Mouse (Mus musculus) urinary bladder, adult 18-20 months (tissue): ENCODE measurements around the gene Spns2.
"Not testable (repeated sequence)": the region's sequence is repeated elsewhere in the genome, so short reads cannot be mapped to it uniquely, and the experiment has no call there.

Experiments used
- DNase-seq, 2 experiments: peaks; one replicate each; pipeline ENCODE4 v3.0.0; 2022; ENCODE audit warnings: low spot score in 2 of 2, mixed read lengths in 2 of 2

Spns2 gene

DNA sequence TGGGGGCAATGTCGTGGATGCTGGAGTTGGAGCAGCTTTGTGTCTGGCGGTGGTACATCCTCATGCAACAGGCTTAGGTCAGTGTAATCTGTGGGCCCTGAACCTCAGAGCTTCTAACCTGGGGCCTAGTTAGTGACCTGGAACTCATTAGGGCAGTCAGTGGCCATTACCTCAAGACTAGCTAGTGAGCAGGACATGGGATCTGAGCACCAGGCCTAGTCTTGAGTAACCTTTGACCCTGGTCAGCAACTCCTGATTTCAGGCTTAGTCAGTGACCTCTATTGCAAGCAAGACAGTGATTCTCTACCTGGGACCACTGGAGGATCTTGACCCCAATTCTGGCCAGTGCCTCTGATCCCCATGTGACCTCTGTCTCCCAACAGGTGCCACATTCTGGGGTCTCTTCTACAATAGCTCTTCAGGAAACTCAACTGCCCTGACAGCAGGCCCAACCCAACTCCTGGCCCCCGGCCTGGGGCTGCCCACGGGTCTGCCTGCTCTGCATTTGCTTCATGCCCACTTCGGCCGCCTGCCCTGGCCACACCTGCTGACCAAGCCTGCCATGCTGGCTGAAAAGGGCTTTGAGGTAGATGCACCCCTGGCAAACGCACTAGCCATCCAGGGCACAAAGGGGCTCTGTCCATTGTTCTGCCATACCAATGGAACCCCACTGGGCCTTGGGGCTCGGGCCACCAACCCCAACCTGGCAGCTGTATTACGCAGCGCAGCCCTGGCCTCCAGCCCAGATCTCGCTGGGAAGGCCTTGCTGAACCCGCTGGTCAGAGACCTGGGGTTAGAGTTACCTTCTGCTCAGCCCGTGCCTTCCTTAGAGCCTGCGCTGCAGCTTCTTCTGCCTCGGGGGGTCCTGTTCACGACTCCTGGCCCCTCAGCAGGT lies 52.7 kb downstream of the Spns2 start:
- no peak for DNase-seq

DNA sequence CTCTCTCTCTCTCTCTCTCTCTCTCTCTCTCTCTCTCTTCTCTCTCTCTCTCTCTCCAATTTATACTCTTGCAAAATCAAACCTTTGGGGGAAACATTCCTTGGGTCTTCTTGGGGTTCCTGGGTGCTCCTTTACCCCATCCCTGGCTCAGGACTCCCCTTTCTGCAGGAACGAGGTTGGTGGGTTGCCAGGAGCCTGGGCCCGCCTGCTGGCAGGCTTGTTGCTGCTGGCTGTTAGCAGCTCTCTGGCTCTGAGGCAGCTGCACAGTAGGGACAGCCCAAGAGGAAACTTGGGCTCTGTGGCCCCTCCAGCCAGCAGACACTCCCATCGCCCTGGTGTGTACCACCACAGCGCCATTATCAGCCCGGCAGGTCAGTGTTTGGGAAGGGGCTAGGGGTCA lies 53.4 kb downstream of the Spns2 start:
- DNase-seq, result no peak

DNA sequence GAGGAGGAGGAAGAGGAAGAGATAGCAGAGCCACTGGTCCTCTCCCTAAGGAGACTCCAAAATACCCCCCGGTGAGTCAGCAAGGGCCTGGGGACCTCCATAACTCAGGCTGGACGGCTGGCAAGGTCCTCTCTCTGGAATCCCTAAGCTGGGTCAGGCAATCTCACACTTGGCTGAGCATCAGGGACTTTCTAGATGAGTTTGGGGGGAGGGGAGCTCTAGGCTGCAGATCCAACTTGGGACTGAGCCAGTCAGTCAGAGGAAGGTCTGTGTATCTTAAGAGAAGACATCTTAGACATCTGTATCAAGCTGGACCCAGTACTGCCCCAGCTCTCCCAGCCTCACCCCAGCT lies 54.0 kb downstream of the Spns2 start:
- DNase-seq, result no peak

- DNase-seq, result no peak
These were observed 54.6 kb downstream of the Spns2 start, which contains the start of gene Ggt6 for GRCm38 (mm10) chr11:72434963-72435693. Gene Ggt6, plus strand, starts transcription at chr11:72435526.

DNA sequence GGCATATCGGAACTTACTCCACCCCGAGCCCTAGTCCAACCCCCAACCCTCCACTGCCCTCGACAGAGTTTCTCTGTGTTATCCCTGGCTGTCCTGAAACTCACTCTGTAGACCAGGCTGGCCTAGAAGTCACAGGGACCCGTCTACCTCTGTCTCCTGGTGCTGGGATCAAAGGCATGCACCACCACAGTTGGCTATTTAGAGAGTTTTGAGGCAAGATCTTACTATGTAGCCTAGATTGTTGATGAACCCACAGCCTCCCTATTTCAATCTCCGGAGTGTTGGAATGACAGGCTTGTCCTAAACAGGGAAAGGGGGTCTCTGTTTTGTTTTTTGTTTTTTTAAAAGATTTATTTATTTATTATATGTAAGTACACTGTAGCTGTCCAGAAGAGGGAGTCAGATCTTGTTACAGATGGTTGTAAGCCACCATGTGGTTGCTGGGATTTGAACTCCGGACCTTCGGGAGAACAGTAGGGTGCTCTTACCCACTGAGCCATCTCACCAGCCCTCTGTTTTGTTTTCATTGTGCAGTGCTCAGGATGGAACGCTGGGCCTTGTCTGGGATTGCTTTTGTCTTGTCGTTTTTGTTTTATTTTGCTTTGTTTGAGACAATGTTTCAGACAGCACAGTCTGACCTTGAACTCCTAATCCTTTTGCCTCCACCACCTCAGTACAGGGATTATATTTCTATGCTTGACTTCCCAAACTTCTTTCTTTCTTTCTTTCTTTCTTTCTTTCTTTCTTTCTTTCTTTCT lies 59.2 kb downstream of the Spns2 start:
- DNase-seq, result not testable (repeated sequence)

GRCm38 (mm10) chr11:72429288-72429690 lies 60.4 kb downstream of the Spns2 start:
- DNase-seq, result peak in 1 of 2 experiments; percentile 70

GRCm38 (mm10) chr11:72428694-72429093 lies 61.0 kb downstream of the Spns2 start:
- DNase-seq, result peak; percentile 67 to 72

DNA sequence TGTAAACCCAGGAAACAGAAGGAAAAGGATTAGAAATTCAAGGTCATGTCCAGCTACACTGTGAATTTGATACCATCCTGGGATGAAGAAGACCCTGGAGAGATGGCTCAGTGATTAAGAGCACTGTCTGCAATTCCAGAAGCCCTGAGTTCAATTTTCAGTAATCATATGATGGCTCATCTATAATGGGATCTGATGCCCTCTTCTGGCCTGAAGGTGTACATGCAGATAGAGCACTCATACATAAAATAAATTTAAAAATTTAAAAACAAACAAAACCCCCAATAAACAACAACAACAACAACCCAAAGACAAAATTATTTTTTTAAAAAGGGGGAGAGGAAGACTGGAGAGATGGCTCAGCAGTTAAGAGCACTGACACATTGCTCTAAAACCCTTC lies 62.8 kb downstream of the Spns2 start:
- DNase-seq, result no peak

DNA sequence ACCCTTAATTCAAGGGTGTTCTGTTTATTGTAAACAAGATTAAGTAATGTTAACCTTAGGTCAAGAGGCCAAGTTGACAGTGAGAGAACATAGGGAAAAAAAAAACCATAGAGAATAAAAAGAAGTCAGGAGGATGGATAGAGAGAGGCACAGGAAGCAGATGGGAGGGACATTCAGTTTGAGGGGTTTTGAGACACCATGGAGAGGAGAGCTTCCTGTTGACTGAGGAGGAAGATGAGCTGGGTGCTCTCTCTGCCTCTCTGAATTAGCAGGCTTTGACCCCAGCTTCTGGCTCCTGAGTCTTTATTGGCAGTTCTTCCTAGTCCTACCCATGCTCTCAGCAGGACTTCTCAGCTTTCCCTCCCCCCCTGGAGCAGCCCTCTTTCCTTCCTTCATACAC lies 64.5 kb downstream of the Spns2 start:
- no peak for DNase-seq

- no peak for DNase-seq
These were observed 66.0 kb downstream of the Spns2 start for GRCm38 (mm10) chr11:72423686-72424085.

DNA sequence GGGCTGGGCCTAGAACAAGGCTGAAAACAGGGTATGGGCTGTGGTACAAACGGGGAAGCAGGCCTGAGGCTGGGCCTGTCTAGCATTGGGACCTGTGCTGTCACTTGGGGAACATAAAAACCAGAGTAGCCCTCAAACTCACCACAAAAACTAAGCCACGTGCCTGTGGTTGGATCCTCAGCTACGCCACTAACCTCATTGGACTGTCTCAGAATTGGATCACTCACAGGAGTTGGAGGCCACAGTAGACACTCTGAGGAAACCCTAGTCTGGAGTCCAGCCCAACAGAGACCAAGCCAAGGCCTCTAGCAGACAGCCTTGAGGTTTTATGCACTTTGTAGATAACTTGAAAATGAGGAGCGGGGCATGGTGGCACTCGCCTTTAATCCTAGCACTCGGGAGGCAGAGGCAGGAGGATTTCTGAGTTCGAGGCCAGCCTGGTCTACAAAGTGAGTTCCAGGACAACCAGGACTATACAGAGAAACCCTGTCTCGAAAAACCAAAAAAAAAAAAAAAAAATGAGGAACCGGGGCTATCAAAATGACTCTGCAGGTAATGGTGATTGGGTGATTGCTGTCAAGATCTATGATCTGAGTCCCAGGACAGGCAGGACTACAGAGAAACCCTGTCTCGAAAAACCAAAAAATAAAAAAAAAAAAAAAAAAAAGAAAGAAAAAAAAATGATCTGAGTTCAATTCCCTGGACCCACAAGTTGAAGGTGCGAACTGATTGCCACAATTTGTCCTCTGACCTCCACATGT lies 68.0 kb downstream of the Spns2 start:
- no peak for DNase-seq

DNA sequence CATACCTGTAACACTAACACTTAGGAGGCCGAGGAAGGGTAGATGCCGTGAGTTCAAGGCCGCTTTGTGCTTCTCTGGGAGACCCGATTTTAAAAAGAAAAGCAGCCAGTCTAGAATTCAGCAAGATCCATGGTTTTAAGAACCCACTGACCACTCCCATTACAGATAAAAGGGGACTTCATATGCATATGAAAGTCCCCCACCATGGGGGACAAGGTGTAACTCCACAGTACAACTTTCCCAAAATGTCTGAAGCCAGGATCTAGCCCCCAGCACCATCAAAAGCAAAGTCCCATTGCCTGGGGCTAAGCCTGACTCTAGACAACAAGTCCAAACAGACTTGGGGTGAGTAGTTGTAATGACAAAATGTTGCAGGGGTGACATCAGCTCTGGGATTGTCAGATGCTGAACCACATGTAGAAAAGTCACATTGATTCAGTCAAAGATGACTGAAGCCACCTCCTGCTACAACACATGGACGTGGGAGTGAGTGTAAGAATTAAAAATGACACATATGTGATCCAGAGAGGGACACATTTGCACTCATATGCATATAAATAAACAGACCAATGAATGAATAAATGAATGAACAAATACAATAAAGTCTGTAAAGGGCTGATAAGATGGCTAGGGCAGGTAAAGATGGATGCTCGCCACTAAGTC lies 69.1 kb downstream of the Spns2 start:
- no peak for DNase-seq

DNA sequence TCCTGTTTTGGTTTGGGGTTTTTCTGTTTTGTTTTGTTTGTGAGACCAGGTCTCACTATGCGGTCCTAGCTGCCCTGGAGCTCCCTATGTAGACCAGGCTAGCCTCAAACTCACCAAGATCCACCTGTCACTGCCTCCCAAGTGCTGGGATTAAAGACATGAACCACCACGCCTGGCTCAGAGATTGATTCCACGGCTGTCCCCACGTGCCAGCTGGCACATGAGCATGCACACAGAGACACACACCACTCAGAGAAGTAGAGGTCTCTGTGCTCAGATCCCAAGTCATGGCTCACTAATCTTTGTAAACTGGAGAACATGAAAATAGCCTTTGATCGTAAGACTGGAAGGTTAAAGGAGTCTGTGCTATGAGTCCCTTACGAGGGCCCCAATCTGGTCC lies 70.7 kb downstream of the Spns2 start:
- no peak for DNase-seq

GRCm38 (mm10) chr11:72418227-72418626 lies 71.5 kb downstream of the Spns2 start:
- no peak for DNase-seq

DNA sequence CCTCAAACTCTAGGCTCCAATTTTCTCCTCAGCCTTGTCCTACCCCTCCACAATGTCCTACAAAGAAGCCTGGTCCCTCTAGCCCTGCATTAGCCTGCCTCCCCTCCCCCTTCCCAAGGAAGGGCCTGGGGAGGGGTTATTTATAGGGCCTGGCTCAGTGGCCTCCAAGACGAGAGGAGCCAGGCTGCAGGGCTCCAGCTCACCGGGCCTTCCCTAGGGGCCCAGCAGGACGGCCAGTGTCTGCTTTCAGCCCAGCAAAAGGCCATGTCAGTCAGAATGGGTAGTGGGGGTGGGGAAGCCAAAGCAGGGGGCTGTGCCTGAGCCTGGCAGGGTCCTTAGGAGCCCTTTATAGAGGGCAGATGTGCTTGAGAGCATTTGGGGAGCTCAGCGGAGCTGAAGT lies 72.3 kb downstream of the Spns2 start:
- no peak for DNase-seq

GRCm38 (mm10) chr11:72416666-72417065 lies 73.0 kb downstream of the Spns2 start:
- DNase-seq, result no peak

DNA sequence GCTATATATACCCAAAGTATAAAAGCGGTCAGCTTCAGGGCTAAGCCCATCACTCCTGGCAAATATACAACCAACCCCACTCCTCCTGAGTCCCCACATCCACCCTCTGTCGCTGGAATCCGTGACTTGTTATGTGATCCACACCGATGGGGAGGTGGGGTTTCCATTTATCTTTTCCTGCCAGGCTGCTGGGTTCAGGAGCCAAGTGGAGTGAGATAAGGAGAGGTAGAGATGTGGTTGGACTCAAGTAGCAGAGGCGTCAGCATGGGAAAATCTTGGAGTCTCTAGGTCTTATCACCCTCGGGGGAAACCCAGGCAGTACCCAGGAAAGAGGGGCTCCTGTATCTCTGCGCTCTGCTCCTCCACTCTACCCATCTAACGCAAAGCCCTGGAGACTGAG lies 74.5 kb downstream of the Spns2 start:
- no peak for DNase-seq

- no peak for DNase-seq
These were observed 76.0 kb downstream of the Spns2 start for GRCm38 (mm10) chr11:72413601-72414190.

DNA sequence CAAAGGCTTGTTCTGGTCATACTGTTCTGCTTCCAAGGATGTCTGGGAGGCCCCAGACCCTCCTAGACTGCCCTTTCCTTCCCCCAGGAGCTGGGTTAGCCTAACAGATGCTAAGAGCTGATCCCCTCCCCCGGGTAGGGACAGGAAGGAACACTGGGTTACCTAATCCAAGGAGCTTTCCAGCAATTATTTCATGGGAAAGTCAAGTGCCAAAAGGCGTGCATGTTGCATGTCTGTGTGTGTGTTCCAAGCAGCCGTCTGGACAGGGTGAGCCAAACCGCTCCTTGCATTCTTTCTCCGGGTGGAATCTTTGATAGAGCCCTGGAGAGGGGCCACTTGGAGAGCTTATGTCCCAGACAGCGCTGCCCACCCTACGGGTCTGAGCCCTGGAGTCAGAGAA lies 76.7 kb downstream of the Spns2 start:
- DNase-seq, result peak in 1 of 2 experiments; percentile 55

DNA sequence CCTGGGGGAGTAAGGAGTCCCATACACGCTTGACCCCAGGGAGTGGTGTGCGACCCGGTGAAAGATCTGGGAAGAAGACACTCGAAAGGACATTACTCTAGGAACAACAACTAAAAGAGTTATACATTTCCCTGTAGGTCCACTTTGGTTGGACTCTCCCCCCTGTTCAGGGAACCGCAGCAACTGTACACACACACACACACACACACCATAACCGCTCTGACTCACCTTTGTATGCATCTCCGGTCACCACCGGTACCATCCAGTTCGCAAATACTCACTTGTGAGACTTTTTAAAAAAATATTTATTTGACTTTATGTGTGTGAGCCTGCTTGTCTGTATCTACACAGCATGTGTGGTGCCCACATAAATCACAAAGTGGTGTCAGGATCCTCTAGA lies 77.8 kb downstream of the Spns2 start:
- no peak for DNase-seq
